Mouse (Mus musculus): ENCODE measurements around the gene Gpank1. TPM values are rescaled to one million over a fixed set of nuclear protein-coding genes. Genes with fewer than 3 reads are reported as not detected.

Gene Gpank1
- total and polyA plus RNA-seq, 3 experiments: 45.9 to 87.0 (median 54.0) TPM

GRCm38 (mm10) chr17:35104754-35105153 is 16.5 kb upstream of the Gpank1 start:
- Histone ChIP-seq H3K4me1 (ENCODE audit: insufficient read depth, low read depth, low read length) (peaks cover 80% of the 10 kb centered on the region), H3K27me3 (ENCODE audit: insufficient read depth, low read length) (no peaks in the 10 kb centered on the region), H3K4me3 (ENCODE audit: low read depth, low read length) (no peak overlapping the region), H3K36me3 (replicated peaks) (peaks cover 51% of the 10 kb centered on the region), H3K9me3 (replicated peaks) (no peaks in the 10 kb centered on the region)
- TF ChIP-seq GATA2 (IDR thresholded peaks at IDR 0.05; ENCODE audit: borderline replicate concordance, low read depth, low read length) (no peak), TAL1 (conservative IDR thresholded peaks at IDR 0.05; ENCODE audit: low read depth, low read length) (peak; percentile 56)
- DNase-seq (ENCODE audit: low spot score): no peak
- ATAC-seq (ENCODE audit: extremely low read depth, insufficient number of reproducible peaks, low FRiP score, poor library complexity, severe bottlenecking): no peak; the same call in 1 of the 2 replicates

GRCm38 (mm10) chr17:35105740-35106389 is 15.4 kb upstream of the Gpank1 start:
- peak; percentile 76 for DNase-seq (ENCODE audit: low spot score)
- H3K4me1 ChIP-seq (ENCODE audit: insufficient read depth, low read depth, low read length): peaks cover 77% of the 10 kb centered on the region
- peaks cover 40% of the 10 kb centered on the region for H3K36me3 ChIP-seq (replicated peaks)
- H3K4me3 ChIP-seq (ENCODE audit: low read depth, low read length): peak overlapping the region; percentile 62; the same call in 1 of the 2 replicates
- no peaks in the 10 kb centered on the region for H3K9me3 ChIP-seq (replicated peaks)
- TF ChIP-seq GATA1 (IDR thresholded peaks at IDR 0.05; ENCODE audit: borderline replicate concordance, low read length) (no peak), POLR2AphosphoS5 (IDR thresholded peaks at IDR 0.05; ENCODE audit: insufficient replicate concordance, low read depth, low read length) (no peak), GATA2 (IDR thresholded peaks at IDR 0.05; ENCODE audit: borderline replicate concordance, low read depth, low read length) (no peak), TAL1 (conservative IDR thresholded peaks at IDR 0.05; ENCODE audit: low read depth, low read length) (no peak), CTCF (IDR thresholded peaks at IDR 0.05; ENCODE audit: low read depth, low read length) (no peak)
- ATAC-seq (ENCODE audit: extremely low read depth, insufficient number of reproducible peaks, low FRiP score, poor library complexity, severe bottlenecking): 0 out of 2 replicates have a peak, but pooled peaks have one; percentile 18
- no peaks in the 10 kb centered on the region; the same call in 1 of the 2 replicates for H3K27me3 ChIP-seq (ENCODE audit: insufficient read depth, low read length)

- TF ChIP-seq GATA2 (IDR thresholded peaks at IDR 0.05; ENCODE audit: borderline replicate concordance, low read depth, low read length) (no peak), TAL1 (conservative IDR thresholded peaks at IDR 0.05; ENCODE audit: low read depth, low read length) (no peak), POLR2AphosphoS5 (IDR thresholded peaks at IDR 0.05; ENCODE audit: insufficient replicate concordance, low read depth, low read length) (no peak), GATA1 (IDR thresholded peaks at IDR 0.05; ENCODE audit: borderline replicate concordance, low read length) (no peak), CTCF (IDR thresholded peaks at IDR 0.05; ENCODE audit: low read depth, low read length) (no peak)
- Histone ChIP-seq H3K4me1 (ENCODE audit: insufficient read depth, low read depth, low read length) (peaks cover 72% of the 10 kb centered on the region), H3K27me3 (ENCODE audit: insufficient read depth, low read length) (peaks cover 2% of the 10 kb centered on the region; the same call in 1 of the 2 replicates), H3K36me3 (replicated peaks) (peaks cover 34% of the 10 kb centered on the region), H3K9me3 (replicated peaks) (no peaks in the 10 kb centered on the region), H3K4me3 (ENCODE audit: low read depth, low read length) (no peak overlapping the region)
- ATAC-seq (ENCODE audit: extremely low read depth, insufficient number of reproducible peaks, low FRiP score, poor library complexity, severe bottlenecking) (no peak), DNase-seq (ENCODE audit: low spot score) (no peak)
Observed at GRCm38 (mm10) chr17:35106522-35106921, 14.7 kb upstream of the Gpank1 start.

GRCm38 (mm10) chr17:35108097-35108496 is 13.2 kb upstream of the Gpank1 start, which contains the start of gene Ly6g5c:
TSS of gene Ly6g5c (plus strand) at chr17:35108279.
- peaks cover 57% of the 10 kb centered on the region for H3K4me1 ChIP-seq (ENCODE audit: insufficient read depth, low read depth, low read length)
- no peak for DNase-seq (ENCODE audit: low spot score)

GRCm38 (mm10) chr17:35111774-35112173 is 9.5 kb upstream of the Gpank1 start:
- ATAC-seq (ENCODE audit: extremely low read depth, insufficient number of reproducible peaks, low FRiP score, poor library complexity, severe bottlenecking) (no peak), DNase-seq (ENCODE audit: low spot score) (no peak)
- H3K36me3 ChIP-seq (replicated peaks): peaks cover 36% of the 10 kb centered on the region
- H3K4me3 ChIP-seq (ENCODE audit: low read depth, low read length): no peak overlapping the region
- H3K27me3 ChIP-seq (ENCODE audit: insufficient read depth, low read length): peaks cover 6% of the 10 kb centered on the region; the same call in 1 of the 2 replicates
- H3K9me3 ChIP-seq (replicated peaks): no peaks in the 10 kb centered on the region
- no peak for TF ChIP-seq GATA1 (IDR thresholded peaks at IDR 0.05; ENCODE audit: borderline replicate concordance, low read length)
- no peak for TF ChIP-seq CTCF (IDR thresholded peaks at IDR 0.05; ENCODE audit: low read depth, low read length)
- no peak for TF ChIP-seq TAL1 (conservative IDR thresholded peaks at IDR 0.05; ENCODE audit: low read depth, low read length)
- no peak for TF ChIP-seq GATA2 (IDR thresholded peaks at IDR 0.05; ENCODE audit: borderline replicate concordance, low read depth, low read length)
- no peak for TF ChIP-seq POLR2AphosphoS5 (IDR thresholded peaks at IDR 0.05; ENCODE audit: insufficient replicate concordance, low read depth, low read length)
- H3K4me1 ChIP-seq (ENCODE audit: insufficient read depth, low read depth, low read length): peaks cover 33% of the 10 kb centered on the region

More at GRCm38 (mm10) chr17:35108097-35108496, 13.2 kb upstream of the Gpank1 start, which contains the start of gene Ly6g5c:
- H3K9me3 ChIP-seq (replicated peaks): no peaks in the 10 kb centered on the region
- H3K36me3 ChIP-seq (replicated peaks): peaks cover 21% of the 10 kb centered on the region
- ATAC-seq (ENCODE audit: extremely low read depth, insufficient number of reproducible peaks, low FRiP score, poor library complexity, severe bottlenecking): no peak
- TF ChIP-seq GATA2 (IDR thresholded peaks at IDR 0.05; ENCODE audit: borderline replicate concordance, low read depth, low read length): no peak
- no peak for TF ChIP-seq GATA1 (IDR thresholded peaks at IDR 0.05; ENCODE audit: borderline replicate concordance, low read length)
- TF ChIP-seq CTCF (IDR thresholded peaks at IDR 0.05; ENCODE audit: low read depth, low read length): no peak
- TF ChIP-seq TAL1 (conservative IDR thresholded peaks at IDR 0.05; ENCODE audit: low read depth, low read length): no peak
- TF ChIP-seq POLR2AphosphoS5 (IDR thresholded peaks at IDR 0.05; ENCODE audit: insufficient replicate concordance, low read depth, low read length): no peak
- H3K27me3 ChIP-seq (ENCODE audit: insufficient read depth, low read length): peaks cover 6% of the 10 kb centered on the region; the same call in 1 of the 2 replicates
- no peak within 1 kb of the TSS for H3K4me3 ChIP-seq (ENCODE audit: low read depth, low read length)

Data from G1E (cell line).